Mouse (Mus musculus) left cerebral cortex, postnatal 36 days (tissue): ENCODE measurements at regions not wholly inside any gene's neighbourhood (a gene's known extent, or its start where the extent isn't known, plus 50 kb on each side); places are given as distances from the start of the nearest gene placed in this dataset.
"Not testable (repeated sequence)": the region's sequence is repeated elsewhere in the genome, so short reads cannot be mapped to it uniquely, and the experiment has no call there.

Experiments used
- DNase-seq, 2 experiments: peaks; one replicate each; pipeline ENCODE4 v3.0.0; 2021 to 2022; ENCODE audit warnings: low spot score in 2 of 2, mixed read lengths in 1 of 2
- intact Hi-C: fragments of 180-260 bp; cut with DNase I; formaldehyde crosslinking; loops from one replicate; pipeline ENCODE4 v1.15.1; 2025

DNA sequence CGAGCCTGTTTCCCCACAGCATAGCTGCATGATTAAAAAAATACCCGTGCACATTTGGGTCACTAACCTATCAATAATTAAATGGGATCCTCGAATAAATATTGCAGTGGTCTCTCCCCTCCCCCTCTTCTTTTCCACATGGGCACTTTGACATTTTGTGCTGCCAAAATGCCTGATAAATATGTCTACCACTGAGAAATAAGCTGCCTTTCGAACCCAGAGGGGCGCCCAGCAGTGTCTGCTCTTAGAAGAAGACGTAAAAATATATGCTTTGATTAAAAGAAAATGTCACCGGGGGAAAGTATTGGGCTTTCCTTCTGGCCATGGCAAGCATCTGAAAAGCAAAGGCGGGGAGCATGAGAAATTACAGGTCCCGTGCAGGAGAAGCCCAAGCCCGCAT lies 152.6 kb upstream of the Frmd4a start:
- DNase-seq: no peak
- intact Hi-C loops: no loop called here

DNA sequence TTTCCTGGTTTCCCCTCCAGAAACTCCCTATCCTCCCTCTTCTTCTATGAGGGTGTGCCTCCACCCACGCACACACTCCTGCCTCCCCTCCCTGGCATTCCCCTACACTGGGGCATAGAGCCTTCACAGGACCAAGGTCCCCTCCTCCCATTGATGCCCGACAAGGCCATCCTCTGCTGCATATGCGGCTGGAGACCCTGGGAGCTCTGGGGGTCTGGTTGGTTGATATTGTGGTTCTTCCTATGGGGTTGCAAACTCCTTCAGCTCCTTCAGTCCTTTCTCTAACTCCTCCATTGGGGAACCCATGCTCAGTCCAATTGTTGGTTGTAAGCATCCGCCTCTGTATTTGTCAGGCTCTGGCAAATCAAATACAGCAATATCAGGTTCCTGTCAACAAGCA lies 150.8 kb upstream of the Frmd4a start:
- intact Hi-C loops, DNase-seq: not testable (repeated sequence)

DNA sequence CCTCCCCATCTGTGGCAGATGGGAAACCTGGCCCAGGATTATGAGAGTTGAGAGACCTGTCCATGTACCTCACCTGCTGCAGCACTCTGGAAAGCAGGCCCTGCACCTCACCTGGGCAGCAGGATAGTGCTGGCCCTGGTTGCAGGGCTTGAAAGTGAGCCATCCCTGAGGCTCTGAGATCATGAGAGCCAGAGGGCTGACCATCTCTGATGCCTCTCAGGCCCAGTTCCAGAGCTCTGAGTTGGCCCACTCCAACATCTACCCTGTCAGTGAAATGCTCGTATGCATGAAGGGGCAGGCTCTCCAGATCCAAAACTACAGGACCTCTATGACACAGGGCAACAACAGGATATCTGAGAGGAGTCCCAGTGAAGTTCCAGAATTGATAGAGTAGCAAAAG lies 147.8 kb upstream of the Frmd4a start:
- DNase-seq: no peak
- intact Hi-C loops: no loop called here

DNA sequence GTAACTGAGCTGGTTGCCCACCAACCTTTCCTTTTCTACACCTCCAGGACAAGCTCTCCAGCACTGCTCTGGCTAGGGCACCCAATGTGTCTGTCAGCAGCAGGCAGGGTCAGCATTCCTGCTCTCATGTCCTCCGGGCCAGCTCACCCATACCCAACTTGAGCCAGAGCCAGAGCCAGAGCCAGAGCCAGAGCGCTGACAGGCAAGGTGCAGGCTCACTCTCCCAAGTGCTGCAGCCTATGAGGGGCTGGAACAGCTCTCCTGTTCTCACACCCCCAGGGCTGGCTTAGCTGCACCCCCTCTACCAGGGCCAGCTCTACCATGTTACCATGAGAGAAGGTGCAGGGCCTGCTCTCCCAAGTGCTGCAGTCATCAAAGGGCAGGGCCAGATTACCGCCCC lies 145.8 kb upstream of the Frmd4a start:
- no peak for DNase-seq
- intact Hi-C loops: no loop called here

DNA sequence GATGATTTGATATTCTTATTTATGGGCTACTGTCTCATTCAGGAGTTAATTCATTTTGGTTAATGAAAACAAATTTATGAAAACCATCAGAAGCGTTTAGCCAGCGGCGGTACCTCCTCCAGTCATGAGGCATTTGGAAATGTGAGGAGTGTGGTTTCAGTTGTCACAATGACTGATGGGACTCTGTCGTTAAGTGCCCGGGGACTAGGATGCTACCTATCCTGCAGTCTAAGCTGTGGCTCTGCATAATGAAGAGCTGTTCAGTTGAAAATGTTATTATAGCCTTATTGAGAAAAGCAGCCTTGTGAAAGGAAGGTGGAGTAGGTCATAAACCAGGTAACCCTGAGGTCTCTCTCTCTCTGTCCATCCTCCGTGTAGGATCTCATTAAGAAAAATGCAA lies 130.5 kb upstream of the Frmd4a start:
- intact Hi-C loops: no loop called here
- DNase-seq: no peak

DNA sequence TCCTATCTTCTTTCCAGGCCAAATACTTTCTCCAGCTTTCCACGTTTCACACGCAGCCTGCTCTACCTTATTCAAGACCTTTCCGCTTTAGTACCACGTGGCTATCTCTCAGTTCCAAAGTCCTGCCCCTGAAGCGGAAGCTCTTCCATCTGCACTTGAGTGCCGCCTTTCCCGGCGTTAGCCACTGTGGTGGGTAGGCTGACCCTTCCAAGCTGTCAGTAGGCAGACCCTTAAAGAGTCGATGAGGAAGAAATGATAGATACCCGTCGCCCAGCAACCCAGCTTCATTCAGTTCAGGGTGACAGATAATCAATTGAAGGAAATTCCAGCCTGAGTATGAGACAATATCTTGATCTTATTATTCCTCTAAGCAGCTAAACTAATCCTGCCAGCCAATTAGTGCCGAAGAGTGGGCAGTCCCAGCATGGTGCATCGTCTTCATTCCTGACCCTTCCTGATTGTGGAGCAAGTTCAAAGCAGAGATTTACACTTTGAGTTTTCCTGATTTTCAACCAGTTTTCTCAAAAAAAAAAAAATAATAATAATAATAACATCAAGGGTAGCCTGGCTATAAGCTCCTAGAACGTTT lies 129.6 kb upstream of the Frmd4a start:
- no peak for DNase-seq
- intact Hi-C loops: no loop called here

DNA sequence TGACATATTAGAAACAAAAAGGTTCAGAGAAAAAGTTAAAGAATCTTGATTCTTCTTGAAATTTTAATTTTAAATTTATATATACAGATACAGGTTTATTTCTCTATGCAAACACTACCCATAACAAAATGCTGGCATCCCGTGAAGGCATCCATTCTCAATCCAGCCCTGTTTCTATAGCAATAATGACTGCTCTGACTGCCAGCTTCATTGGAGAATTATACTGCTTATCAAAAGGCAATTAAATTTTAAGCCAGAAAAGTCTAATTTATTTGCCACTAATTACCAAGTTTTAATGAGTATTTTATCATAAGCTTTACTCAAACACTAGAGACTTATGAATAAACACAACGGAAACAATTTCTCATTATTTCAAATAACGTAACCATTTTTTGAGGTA lies 128.1 kb upstream of the Frmd4a start:
- no peak for DNase-seq
- intact Hi-C loops: no loop called here

DNA sequence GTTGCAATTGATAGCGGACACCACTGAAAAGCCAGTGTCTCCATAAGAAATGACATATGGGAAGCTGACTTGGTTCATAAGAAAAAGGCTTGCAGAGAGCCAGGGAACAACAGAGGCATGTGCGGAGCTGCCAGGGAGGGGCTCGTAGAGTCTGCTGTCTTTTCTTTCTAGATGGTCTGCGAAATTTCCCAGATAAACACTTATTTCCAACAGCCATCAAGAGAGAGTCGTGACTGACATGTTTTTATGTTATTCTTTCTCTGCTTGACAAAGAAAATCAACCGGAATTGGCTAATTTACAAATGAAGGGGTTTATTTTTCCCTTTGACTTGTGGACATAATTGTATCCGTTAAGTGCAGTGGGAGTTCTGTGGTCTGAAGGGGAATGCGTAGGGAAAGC lies 127.1 kb upstream of the Frmd4a start:
- DNase-seq: no peak
- intact Hi-C loops: no loop called here

DNA sequence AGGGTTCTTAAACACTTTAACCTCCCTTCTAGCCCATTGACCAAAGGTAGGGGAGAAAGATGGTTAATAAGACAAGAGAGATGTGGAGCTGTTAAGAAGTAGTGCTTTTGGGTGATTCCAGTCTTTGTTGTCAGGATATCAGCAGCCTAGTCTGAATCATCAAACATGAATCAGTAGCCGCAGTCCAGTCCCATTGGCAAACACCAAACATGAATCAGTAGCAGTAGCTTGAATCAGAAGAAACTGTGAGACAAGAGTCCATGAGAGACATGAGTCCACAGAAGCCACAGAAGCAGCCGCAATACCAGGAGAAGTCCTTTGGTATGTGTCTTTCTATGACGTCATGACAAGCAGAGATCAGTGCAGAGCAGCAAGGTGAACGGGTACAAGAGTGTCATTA lies 110.5 kb upstream of the Frmd4a start:
- intact Hi-C loops: no loop called here
- no peak for DNase-seq

DNA sequence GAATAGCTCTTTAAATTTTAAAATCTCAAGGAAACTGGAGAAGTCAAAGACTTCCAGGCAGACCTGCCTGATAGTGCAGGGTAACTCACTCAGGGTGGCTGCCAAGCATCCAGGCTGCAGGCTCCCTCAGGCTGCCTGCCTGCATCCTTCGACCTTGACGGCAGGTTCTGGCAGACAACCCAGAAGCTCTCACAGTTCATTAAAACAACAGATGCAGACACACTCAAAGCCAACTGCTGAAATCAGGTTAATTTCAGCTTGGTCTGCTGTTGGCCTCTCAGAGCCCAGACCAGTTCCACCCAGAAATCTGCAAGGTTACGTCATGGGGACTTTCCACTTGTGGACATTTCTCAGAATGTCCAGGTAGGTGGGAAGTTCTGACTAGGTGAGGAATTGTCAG lies 109.3 kb upstream of the Frmd4a start:
- intact Hi-C loops: no loop called here
- DNase-seq: no peak

DNA sequence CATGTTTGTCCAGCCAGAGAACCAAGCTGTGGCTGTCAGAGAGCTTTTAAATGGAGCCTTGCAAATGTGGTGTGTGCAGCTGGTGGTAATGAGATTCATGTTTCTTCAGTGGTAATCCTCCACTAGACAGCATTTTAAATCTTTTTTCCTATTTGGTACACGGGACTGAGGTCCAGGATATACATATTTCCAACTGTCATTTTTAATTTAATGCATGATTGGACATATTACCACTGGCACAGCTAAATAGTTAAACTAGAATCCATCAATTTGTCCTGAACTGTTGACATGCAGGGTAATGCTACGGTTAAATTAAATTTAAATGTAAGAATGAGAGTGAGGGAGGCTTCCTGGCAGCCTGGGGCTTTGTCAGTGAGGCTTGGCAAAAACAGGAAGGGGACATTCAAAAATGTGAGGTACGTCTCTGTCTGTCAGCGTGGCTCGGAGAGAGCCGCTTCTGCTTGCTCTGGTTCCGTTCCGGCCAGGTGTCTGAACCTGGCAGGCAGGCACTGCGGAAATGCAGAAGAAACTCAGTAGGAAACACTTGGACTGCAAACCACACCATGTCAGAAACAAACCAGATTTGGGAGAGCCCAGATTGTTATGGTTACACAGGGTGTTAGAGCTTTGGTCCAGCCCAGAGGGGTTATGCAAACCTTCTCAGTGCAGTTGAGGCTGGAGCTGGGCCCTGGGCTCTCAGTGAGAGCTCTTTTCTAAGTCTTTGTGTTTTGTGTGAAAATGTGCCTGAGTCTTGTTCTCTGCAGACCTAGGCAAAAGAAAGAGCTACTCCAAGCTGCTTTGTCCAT lies 107.2 kb upstream of the Frmd4a start:
- intact Hi-C loops: no loop called here

DNA sequence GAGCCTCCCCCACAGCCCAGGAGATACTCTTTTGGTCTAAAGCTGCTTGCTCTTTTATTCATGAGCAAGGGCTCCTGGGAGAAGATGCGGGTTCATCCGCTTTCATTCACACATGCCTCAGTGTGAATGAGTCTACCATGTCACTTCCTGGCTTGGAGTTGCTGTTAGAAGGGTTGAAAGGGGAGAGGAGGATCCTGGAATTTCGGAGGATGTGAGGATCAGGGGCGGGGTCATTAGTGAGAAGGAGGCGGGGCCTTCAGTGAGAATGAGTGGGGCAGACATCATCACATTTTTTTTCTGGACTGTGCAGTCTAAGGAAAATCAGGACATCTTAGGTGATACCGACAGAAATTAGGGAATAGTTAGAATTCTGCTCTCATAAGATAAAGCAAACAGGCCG lies 102.4 kb upstream of the Frmd4a start:
- DNase-seq: no peak
- intact Hi-C loops: loop anchor here (5.0 kb wide), 1 partner anchor 102 kb away; the partner anchor contains the start of gene Frmd4a

More for the DNA sequence above, 107.2 kb upstream of the Frmd4a start:
- no peak for DNase-seq

DNA sequence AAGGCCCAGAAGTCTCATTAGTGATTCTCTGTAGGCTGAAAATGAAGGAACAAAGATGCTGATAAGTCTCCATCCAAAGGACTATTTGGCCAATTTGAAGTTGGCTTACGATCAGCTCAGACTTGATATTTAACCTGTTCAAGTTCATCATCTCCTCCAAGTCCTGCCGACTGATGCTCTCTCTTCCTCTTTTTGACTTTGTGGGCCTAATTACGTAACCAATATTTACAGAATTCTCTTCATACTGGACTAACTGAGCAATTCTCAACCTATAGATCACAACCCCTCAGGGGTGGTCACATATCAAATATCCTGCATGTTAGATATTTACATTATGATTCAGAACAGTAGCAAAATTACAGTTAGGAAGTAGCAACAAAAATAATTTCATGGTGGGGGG lies 101.2 kb upstream of the Frmd4a start:
- intact Hi-C loops: loop anchor here (5.0 kb wide), 1 partner anchor 101 kb away; the partner anchor contains the start of gene Frmd4a
- DNase-seq: no peak

DNA sequence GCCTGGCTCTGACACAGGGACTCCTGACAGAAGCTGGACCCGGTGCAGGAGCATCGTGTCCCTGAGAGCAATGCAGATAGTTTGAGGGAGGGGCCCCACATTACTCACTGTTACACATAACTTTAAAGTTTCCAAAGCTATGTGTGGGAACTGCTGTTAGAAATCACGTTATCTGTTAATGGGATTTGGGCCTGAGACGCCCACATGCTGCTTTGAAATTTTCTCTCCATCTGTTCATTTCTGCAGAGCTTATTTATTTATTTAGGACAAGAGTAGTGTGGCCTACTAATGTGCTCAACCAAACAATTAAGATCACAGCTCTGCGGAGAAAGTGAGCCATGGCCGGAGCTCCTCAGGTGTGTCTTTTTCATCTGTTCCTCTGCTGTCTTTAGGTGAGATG lies 99.4 kb upstream of the Frmd4a start:
- no peak for DNase-seq
- intact Hi-C loops: loop anchor here (5.0 kb wide), 1 partner anchor 99 kb away; the partner anchor contains the start of gene Frmd4a

DNA sequence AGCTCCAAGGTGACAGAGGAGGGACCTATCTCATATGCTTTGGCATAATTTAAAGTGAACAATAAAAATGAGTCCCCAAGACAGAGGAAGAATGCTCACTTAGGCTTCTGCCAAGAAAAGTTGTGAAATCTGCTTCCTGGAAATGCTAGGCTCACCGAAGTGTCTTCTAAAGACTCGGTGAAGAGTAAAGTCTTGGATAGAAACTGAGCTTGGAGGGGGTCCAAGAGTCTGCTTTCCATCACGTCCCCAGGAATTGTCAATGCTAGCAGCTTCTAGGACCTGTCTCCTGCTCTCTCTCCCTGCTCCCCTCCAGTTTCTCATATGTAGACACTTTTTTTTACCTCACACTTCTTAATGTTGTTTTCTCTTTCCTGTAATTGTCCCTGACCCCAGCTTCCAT lies 97.6 kb upstream of the Frmd4a start:
- intact Hi-C loops: loop anchor here (5.0 kb wide), 1 partner anchor 97 kb away; the partner anchor contains the start of gene Frmd4a
- no peak for DNase-seq

DNA sequence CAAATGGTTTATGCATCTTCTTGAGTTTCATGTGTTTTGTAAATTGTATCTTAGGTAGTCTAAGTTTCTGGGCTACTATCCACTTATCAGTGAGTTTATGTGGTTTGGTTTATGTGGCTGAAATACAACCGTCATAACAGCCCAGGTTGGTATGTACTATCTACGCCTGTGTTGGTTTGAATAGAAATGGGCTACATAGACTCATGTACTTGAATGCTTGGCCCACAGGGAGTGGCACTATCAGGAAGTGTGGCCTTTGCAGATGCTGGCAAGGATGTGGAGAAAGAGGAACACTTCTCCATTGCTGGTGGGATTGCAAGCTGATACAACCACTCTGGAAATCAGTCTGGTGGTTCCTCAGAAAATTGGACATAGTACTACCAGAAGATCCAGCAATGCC lies 96.4 kb upstream of the Frmd4a start:
- DNase-seq, intact Hi-C loops: not testable (repeated sequence)

DNA sequence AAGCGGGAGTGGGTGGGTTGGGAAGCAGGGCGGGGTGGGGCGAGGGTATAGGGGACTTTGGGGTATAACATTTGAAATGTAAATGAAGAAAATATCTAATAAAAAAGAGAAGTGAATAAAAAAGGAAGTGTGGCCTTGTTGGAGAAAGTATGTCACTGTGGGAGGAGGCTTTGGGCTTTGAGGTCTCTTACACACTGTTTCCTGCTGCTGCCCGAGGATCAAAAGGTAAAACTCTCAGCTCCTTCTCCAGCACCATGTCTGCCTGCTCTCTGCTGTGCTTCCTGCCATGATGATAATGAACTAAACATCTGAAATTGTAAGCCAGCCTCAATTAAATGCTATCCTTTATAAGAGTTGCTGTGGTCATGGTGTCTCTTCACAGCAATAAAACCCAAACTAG lies 94.8 kb upstream of the Frmd4a start:
- no peak for DNase-seq
- intact Hi-C loops: no loop called here

DNA sequence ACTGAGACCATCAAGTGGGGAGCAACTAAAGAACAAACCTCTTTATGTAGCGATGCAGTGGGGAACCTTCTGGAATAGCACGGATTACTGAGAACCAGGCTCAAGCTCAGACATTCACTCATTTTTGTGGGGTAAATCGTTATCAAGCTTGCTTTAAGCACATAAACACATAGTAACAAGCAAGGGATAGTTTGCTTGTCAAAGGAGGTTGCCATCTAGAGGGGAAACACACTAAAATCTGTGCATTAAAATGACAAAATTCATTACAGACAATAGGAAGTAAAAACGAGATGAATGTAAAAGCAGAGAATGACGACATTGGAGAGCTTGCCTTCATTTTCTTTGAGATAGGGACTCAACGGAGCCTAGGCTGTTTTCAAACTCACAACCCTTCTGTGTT lies 92.8 kb upstream of the Frmd4a start:
- intact Hi-C loops: no loop called here
- no peak for DNase-seq

DNA sequence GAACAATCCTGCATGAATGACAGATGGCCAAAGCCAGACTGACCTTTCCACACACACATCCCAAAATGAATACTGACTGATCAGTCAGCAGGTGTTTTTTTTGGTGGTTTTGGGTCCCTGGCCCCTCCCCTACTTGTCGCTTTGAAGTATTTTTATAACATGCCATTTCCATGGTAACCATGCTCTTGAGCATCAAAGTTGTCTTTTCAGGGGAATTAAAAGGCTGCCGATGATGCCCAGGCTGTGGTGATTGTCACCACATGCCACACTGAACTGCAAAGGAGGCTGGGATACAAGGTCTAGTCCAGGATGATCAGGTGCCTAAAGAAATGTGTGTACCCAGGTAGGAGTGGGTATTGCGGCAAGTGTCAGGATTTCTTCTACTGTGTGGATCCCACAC lies 92.3 kb upstream of the Frmd4a start:
- intact Hi-C loops: no loop called here
- DNase-seq: no peak

DNA sequence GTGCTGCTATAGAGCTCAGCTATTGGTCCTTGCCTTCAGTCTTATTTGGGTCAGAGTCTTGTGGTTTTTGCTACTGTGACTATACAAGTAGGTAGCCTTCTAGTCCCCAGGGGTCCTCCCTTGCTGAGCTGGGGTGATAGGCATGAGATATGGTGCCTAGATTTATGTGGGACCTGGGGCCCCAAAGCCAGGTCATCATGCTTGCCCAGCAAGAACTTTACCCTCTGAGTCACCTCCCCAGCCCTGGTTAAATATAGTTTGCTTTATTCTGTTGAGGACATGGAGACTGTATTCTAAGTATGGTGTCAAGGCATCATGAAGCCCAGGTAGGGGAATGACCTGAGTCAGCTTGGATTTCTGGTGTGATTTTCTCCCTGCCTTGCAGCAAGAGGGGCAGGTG lies 91.4 kb upstream of the Frmd4a start:
- no peak for DNase-seq
- intact Hi-C loops: no loop called here

DNA sequence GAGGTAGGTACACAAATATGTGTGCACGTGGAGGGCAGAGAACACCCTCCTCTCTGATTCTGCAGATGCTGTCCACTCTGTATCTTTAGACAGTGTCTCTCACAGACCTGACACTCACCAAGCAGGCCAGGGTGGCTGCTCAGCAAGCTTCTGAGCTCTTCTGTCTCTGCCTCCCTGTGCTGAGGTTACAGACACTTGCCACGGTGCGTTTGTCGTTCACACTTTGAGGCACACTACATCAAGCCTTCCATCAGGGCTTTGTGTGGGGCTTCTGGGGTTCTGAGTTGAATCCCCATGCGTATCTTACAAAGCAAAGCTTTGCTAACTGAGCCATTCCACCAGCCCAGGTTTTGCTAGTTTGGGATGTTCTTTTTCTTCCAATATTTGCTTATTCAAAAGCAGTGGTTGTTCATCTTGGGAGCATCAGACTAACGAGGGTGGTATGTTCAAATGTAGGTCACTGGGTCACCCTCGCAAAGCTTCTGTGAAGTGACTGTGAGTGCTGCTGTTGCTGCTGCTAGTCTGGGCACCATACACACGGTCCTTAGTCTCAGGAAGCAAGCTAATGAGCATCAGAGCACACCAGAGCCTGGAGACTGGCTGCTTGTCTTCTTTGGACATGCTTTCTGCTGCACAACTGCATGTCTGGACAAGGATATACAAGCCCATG lies 90.2 kb upstream of the Frmd4a start:
- DNase-seq: no peak
- intact Hi-C loops: no loop called here
